Comparison of ENCODE assay signal across 25 mouse cellular contexts in the genomic region with DNA sequence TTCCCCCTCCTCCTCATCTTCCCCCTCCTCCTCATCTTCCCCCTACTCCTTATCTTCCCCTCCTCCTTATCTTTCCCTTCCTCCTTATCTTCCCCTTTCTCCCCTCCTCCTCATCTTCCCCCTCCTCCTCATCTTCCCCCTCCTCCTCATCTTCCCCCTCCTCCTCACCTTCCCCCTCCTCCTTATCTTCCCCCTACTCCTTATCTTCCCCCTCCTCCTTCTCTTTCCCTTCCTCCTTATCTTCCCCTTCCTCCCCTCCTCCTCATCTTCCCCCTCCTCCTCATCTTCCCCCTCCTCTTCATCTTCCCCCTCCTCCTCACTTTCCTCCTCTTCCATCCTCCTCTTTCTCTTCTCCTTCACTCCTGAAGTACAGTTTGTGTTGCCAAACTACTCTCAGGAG. TPM values are rescaled to one million over a fixed set of nuclear protein-coding genes. Genes with fewer than 3 reads are reported as not detected.
DNase-seq lines count a peak whose midpoint lies in the region; ATAC-seq and TF ChIP-seq lines count a peak whose summit lies in the region.
"Had no signal": no experiment of that assay in that cellular context is flagged by ENCODE, and none has a peak within 500 bp of the region (broad histone marks: within the 10 kb centered on the region; RNA-seq: fewer than 3 reads in every experiment).

No protein-coding gene starts in this region.

- no peak for DNase-seq in heart, adult 11 months
- no peak for DNase-seq in heart, postnatal 4 days
- DNase-seq in heart, adult 18-20 months, result no peak
- DNase-seq in MEL (ENCODE audit: low read depth, low spot score), result no peak
- no peak for DNase-seq in left cerebral cortex, adult 8-10 months (ENCODE audit: low spot score in 2 of 2)
- DNase-seq: adrenal gland, adult 8-10 months; adrenal gland, postnatal 14 days; adrenal gland, postnatal 36 days; cerebellum, adult 11-12 months; cerebellum, adult 2 months; cerebellum, adult 9-10 months; cerebellum, postnatal 10 days; cerebellum, postnatal 25 days had no signal

- H3K9me3 ChIP-seq in heart, embryonic 12.5 days (replicated peaks), result peaks cover 8% of the 10 kb centered on the region; the same call in 1 of the 2 replicates
- peaks cover 4% of the 10 kb centered on the region; the same call in 1 of the 2 replicates for H3K9me3 ChIP-seq in heart, embryonic 14.5 days (ENCODE audit: control insufficient read depth, low read length)
- 0 out of 2 replicates have a peak, but pooled peaks cover 2% of the 10 kb centered on the region for H3K9me3 ChIP-seq in heart, embryonic 16.5 days (replicated peaks; ENCODE audit: control insufficient read depth, low read length)
- no peaks in the 10 kb centered on the region for H3K9me3 ChIP-seq in MEL (replicated peaks; ENCODE audit: insufficient read depth, low read length)
- H3K9me3 ChIP-seq: embryonic facial prominence, embryonic 10.5 days; embryonic facial prominence, embryonic 12.5 days; forebrain, embryonic 13.5 days; forebrain, embryonic 15.5 days had no signal

- H3K27ac ChIP-seq in heart, embryonic 12.5 days (ENCODE audit: poor library complexity, severe bottlenecking), result 0 out of 2 replicates have a peak overlapping the region, but pooled peaks have one; percentile 25
- H3K27ac ChIP-seq in heart, embryonic 14.5 days (replicated peaks in 1 of 2; ENCODE audit: control insufficient read depth in 1 of 2, insufficient read depth in 1 of 2, low read depth in 2 of 2, low read length in 2 of 2), result peak overlapping the region in 1 of 2 experiments; percentile 28; a peak in 1 of 4 replicates
- H3K27ac ChIP-seq in heart, embryonic 16.5 days (ENCODE audit: low read length), result no peak overlapping the region
- peak overlapping the region; percentile 19 for H3K27ac ChIP-seq in MEL (ENCODE audit: control insufficient read depth, low read depth, low read length)
- H3K27ac ChIP-seq: embryonic facial prominence, embryonic 10.5 days; embryonic facial prominence, embryonic 12.5 days; forebrain, embryonic 13.5 days; forebrain, embryonic 15.5 days had no signal

- peaks cover 20% of the 10 kb centered on the region for H3K4me1 ChIP-seq in heart, embryonic 12.5 days (replicated peaks)
- peaks cover 10 to 13% of the 10 kb centered on the region in 2 experiments for H3K4me1 ChIP-seq in heart, embryonic 14.5 days (ENCODE audit: control insufficient read depth in 2 of 2, insufficient read depth in 2 of 2, low read length in 2 of 2)
- H3K4me1 ChIP-seq in heart, embryonic 16.5 days (ENCODE audit: control insufficient read depth, insufficient read depth, low read length), result peaks cover 7% of the 10 kb centered on the region
- peaks cover 0 to 4% of the 10 kb centered on the region in 2 experiments; a peak in 2 of 4 replicates for H3K4me1 ChIP-seq in MEL (ENCODE audit: control insufficient read depth in 1 of 2, insufficient read depth in 2 of 2, low read length in 2 of 2)
- H3K4me1 ChIP-seq: forebrain, embryonic 13.5 days; forebrain, embryonic 15.5 days had no signal

- H3K4me2 ChIP-seq in heart, embryonic 12.5 days, result no peak overlapping the region
- H3K4me2 ChIP-seq in heart, embryonic 14.5 days (ENCODE audit: low read length), result peak overlapping the region; percentile 40; the same call in 1 of the 2 replicates
- 0 out of 2 replicates have a peak overlapping the region, but pooled peaks have one; percentile 9 for H3K4me2 ChIP-seq in heart, embryonic 16.5 days (ENCODE audit: low read depth, low read length)
- H3K4me2 ChIP-seq: embryonic facial prominence, embryonic 12.5 days; forebrain, embryonic 13.5 days; forebrain, embryonic 15.5 days had no signal

- H3K9ac ChIP-seq in heart, embryonic 12.5 days, result no peak overlapping the region
- H3K9ac ChIP-seq in heart, embryonic 14.5 days (ENCODE audit: low read length), result no peak overlapping the region
- H3K9ac ChIP-seq in heart, embryonic 16.5 days (ENCODE audit: low read length), result no peak overlapping the region
- no peak overlapping the region for H3K9ac ChIP-seq in MEL (ENCODE audit: control insufficient read depth, low read depth, low read length, poor library complexity, severe bottlenecking)
- H3K9ac ChIP-seq: embryonic facial prominence, embryonic 12.5 days; forebrain, embryonic 13.5 days; forebrain, embryonic 15.5 days had no signal

- H3K36me3 ChIP-seq in heart, embryonic 12.5 days, result no peaks in the 10 kb centered on the region
- H3K36me3 ChIP-seq in heart, embryonic 14.5 days (ENCODE audit: control insufficient read depth, insufficient read depth, low read length), result no peaks in the 10 kb centered on the region
- no peaks in the 10 kb centered on the region for H3K36me3 ChIP-seq in heart, embryonic 16.5 days (ENCODE audit: control insufficient read depth, insufficient read depth)
- peaks cover 0 to 10% of the 10 kb centered on the region in 2 experiments; a peak in 2 of 4 replicates for H3K36me3 ChIP-seq in MEL (ENCODE audit: control insufficient read depth in 1 of 2, insufficient read depth in 2 of 2, low read length in 2 of 2)
- H3K36me3 ChIP-seq: embryonic facial prominence, embryonic 10.5 days; embryonic facial prominence, embryonic 12.5 days; forebrain, embryonic 15.5 days had no signal

- no peak for TF ChIP-seq RAD21 in MEL (IDR thresholded peaks at IDR 0.05; ENCODE audit: low read depth, low read length)

- H3K4me3 ChIP-seq in heart, embryonic 12.5 days, result no peak overlapping the region
- H3K4me3 ChIP-seq in heart, embryonic 14.5 days (ENCODE audit: control insufficient read depth in 1 of 2, insufficient read depth in 1 of 2, low read depth in 1 of 2, low read length in 2 of 2), result no peak overlapping the region
- no peak overlapping the region for H3K4me3 ChIP-seq in heart, embryonic 16.5 days (ENCODE audit: low read length)
- H3K4me3 ChIP-seq in MEL (ENCODE audit: control insufficient read depth in 1 of 2, insufficient read depth in 1 of 2, low read depth in 2 of 2, low read length in 2 of 2), result no peak overlapping the region
- H3K4me3 ChIP-seq: embryonic facial prominence, embryonic 10.5 days; embryonic facial prominence, embryonic 12.5 days; forebrain, embryonic 13.5 days; forebrain, embryonic 15.5 days had no signal

- no peak for TF ChIP-seq POLR2A in MEL (IDR thresholded peaks at IDR 0.05; ENCODE audit: control insufficient read depth in 1 of 2, insufficient read depth in 1 of 2, low read depth in 1 of 2, low read length in 2 of 2, poor library complexity in 1 of 2)

- no peak for ATAC-seq in heart, embryonic 12.5 days (ENCODE audit: insufficient number of reproducible peaks, low FRiP score)
- ATAC-seq in heart, embryonic 14.5 days (ENCODE audit: insufficient number of reproducible peaks, insufficient read depth, low FRiP score, low read depth), result no peak
- no peak for ATAC-seq in heart, embryonic 16.5 days (replicated peaks; ENCODE audit: extremely low read depth, insufficient read depth, low FRiP score)
- ATAC-seq: activated CD4-positive, CD25-positive, alpha-beta regulatory T cell, adult 4 months; forebrain, embryonic 13.5 days; forebrain, embryonic 15.5 days; Patski had no signal

- no peaks in the 10 kb centered on the region for H3K79me2 ChIP-seq in MEL (ENCODE audit: control insufficient read depth, insufficient read depth, low read length, poor library complexity)

- no peak for TF ChIP-seq CTCF in MEL (IDR thresholded peaks at IDR 0.05 in 2 of 3, conservative IDR thresholded peaks at IDR 0.05 in 1 of 3; ENCODE audit: control insufficient read depth in 1 of 3, insufficient read depth in 1 of 3, low read depth in 2 of 3, low read length in 3 of 3, poor library complexity in 1 of 3, severe bottlenecking in 1 of 3)

- TF ChIP-seq EP300 in MEL (IDR thresholded peaks at IDR 0.05; ENCODE audit: low read depth in 1 of 2, low read length in 2 of 2), result peak; percentile 16 to 65; a peak in 3 of 4 replicates

- H3K27me3 ChIP-seq in heart, embryonic 12.5 days (replicated peaks), result no peaks in the 10 kb centered on the region
- no peaks in the 10 kb centered on the region for H3K27me3 ChIP-seq in heart, embryonic 14.5 days (ENCODE audit: control insufficient read depth, insufficient read depth, low read length)
- H3K27me3 ChIP-seq in heart, embryonic 16.5 days (ENCODE audit: control insufficient read depth, insufficient read depth, low read length), result no peaks in the 10 kb centered on the region
- no peaks in the 10 kb centered on the region for H3K27me3 ChIP-seq in MEL (ENCODE audit: control insufficient read depth in 1 of 2, insufficient read depth in 2 of 2, low read length in 2 of 2)
- H3K27me3 ChIP-seq: embryonic facial prominence, embryonic 12.5 days; forebrain, embryonic 13.5 days; forebrain, embryonic 15.5 days; Patski had no signal

TF ChIP-seq in MEL, 35 proteins besides CTCF, POLR2A, EP300 and RAD21 (continues in another document):
- TF ChIP-seq ELF1 (IDR thresholded peaks at IDR 0.05; ENCODE audit: low read depth, low read length), result no peak
- no peak; the same call in 1 of the 2 replicates for TF ChIP-seq SIN3A (IDR thresholded peaks at IDR 0.05; ENCODE audit: low read length)
- TF ChIP-seq POLR2AphosphoS5 (IDR thresholded peaks at IDR 0.05; ENCODE audit: borderline replicate concordance, low read depth, low read length), result no peak
- TF ChIP-seq GATA1 (IDR thresholded peaks at IDR 0.05; ENCODE audit: low read depth, low read length), result peak; percentile 79; the same call in 1 of the 2 replicates
- peak; percentile 87; the same call in 1 of the 2 replicates for TF ChIP-seq MAZ (IDR thresholded peaks at IDR 0.05; ENCODE audit: low read depth, low read length)

RNA-seq across cellular contexts. Expression of gene Mlana, which starts 0.8 kb away (rescaled TPM):
- polyA plus RNA-seq in heart, embryonic 12.5 days (2016; fragmentation: Nextera tagmentation; extraction: Ambion mirVana), result 0.57 and 0.70 TPM in 2 replicates
- polyA plus RNA-seq in heart, embryonic 14.5 days (2014; fragmentation: Nextera tagmentation; extraction: Ambion mirVana), result 1.6 and 1.7 TPM in 2 replicates
- 1 to 10 TPM; 3.9 to 5.1 TPM for total RNA-seq in heart, postnatal 4 days (2021)
- 1.2 and 2.0 TPM in 2 replicates for polyA plus RNA-seq in heart, embryonic 16.5 days (2015; fragmentation: Nextera tagmentation; extraction: Ambion mirVana)
- total RNA-seq in heart, adult 18-20 months (2021), result 1 to 10 TPM in 1 of 2 experiments, under 1 TPM in 1; 0.60 to 1.1 TPM
- total RNA-seq in MEL (2012; rRNA removed), result 0.27 and 0.69 TPM in 2 replicates
- polyA plus RNA-seq in MEL (2012; ENCODE audit: insufficient read depth in 1 of 2, insufficient read length in 2 of 2, low read depth in 1 of 2, low replicate concordance in 2 of 2, missing spikeins in 1 of 2), result under 1 TPM in 1 of 2 experiments, not detected in 1; 0.78 TPM
- total RNA-seq in left cerebral cortex, adult 8-10 months (2022), result under 1 TPM in 1 of 4 experiments, not detected in 3; 0.39 TPM
- total RNA-seq: adrenal gland, adult 18-20 months; adrenal gland, adult 8-10 months; adrenal gland, postnatal 14 days; adrenal gland, postnatal 36 days had no signal
- polyA plus RNA-seq: activated CD4-positive, CD25-positive, alpha-beta regulatory T cell, adult 4 months; C2C12; cerebellum, adult 2 months; cortical plate, adult 2 months; forebrain, embryonic 13.5 days; forebrain, embryonic 15.5 days had no signal

RNA-seq across cellular contexts. Expression of gene Ermp1, which starts 48.6 kb away (rescaled TPM):
- 9.7 and 10.7 TPM in 2 replicates for polyA plus RNA-seq in heart, embryonic 12.5 days (2016; fragmentation: Nextera tagmentation; extraction: Ambion mirVana)
- polyA plus RNA-seq in heart, embryonic 14.5 days (2014; fragmentation: Nextera tagmentation; extraction: Ambion mirVana), result 7.1 and 7.4 TPM in 2 replicates
- 10 to 100 TPM; 11.4 TPM for total RNA-seq in heart, postnatal 4 days (2021)
- polyA plus RNA-seq in heart, embryonic 16.5 days (2015; fragmentation: Nextera tagmentation; extraction: Ambion mirVana), result 8.1 and 8.8 TPM in 2 replicates
- total RNA-seq in heart, adult 18-20 months (2021), result 10 to 100 TPM in 1 of 2 experiments, 1 to 10 TPM in 1; 9.5 to 12.7 TPM
- 62.3 and 68.4 TPM in 2 replicates for total RNA-seq in MEL (2012; rRNA removed)
- polyA plus RNA-seq in MEL (2012; ENCODE audit: insufficient read depth in 1 of 2, insufficient read length in 2 of 2, low read depth in 1 of 2, low replicate concordance in 2 of 2, missing spikeins in 1 of 2), result 100 to 1,000 TPM in 1 of 2 experiments, 10 to 100 TPM in 1; 82.0 to 167 TPM
- total RNA-seq in left cerebral cortex, adult 8-10 months (2022), result 10 to 100 TPM; 37.0 to 41.9 (median 40.1) TPM
